Mouse (Mus musculus): Measurements from ENCODE around the gene Akr1b10.

GRCm38 (mm10) chr6:34352401-34352800 lies 31.6 kb upstream of the Akr1b10 start:
- TF ChIP-seq CTCF (IDR thresholded peaks at IDR 0.05; ENCODE audit: low read depth, low read length) (no peak), POLR2A (IDR thresholded peaks at IDR 0.05; ENCODE audit: borderline replicate concordance, low read depth, low read length) (no peak)

Data from bone marrow macrophage, adult 2 months (primary cell).